Mouse (Mus musculus) liver, embryonic 13.5 days (tissue): Measurements from ENCODE around the gene Fabp2. TPM values are rescaled to one million over a fixed set of nuclear protein-coding genes. Genes with fewer than 3 reads are reported as not detected.
A peak's percentile ranks its signal among the peaks of the same experiment; 100 is the strongest.
"Not testable (repeated sequence)": the region's sequence is repeated elsewhere in the genome, so short reads cannot be mapped to it uniquely, and the experiment has no call there.

Source experiments
- ATAC-seq: fragments of 200-750 bp; cut with Nextera tagmentation; 2 replicates; pipeline ENCODE4 v1.8.0; 2017; ENCODE audit warnings: low read depth, mild to moderate bottlenecking, moderate number of reproducible peaks, moderate library complexity
- DNase-seq: peaks from one replicate; pipeline ENCODE4 v3.0.0; 2022
- H3K27ac ChIP-seq: fragments of 300-500 bp; sonication (generic); 2 replicates; pipeline ENCODE4 v1.5.1; 2015; ENCODE audit warnings: moderate library complexity, mild to moderate bottlenecking, inconsistent platforms
- H3K27me3 ChIP-seq: fragments of 300-500 bp; sonication (generic); 2 replicates; pipeline ENCODE4 v1.6.1; 2015; ENCODE audit warnings: mild to moderate bottlenecking, inconsistent platforms
- H3K36me3 ChIP-seq: fragments of 300-500 bp; sonication (generic); 2 replicates; pipeline ENCODE4 v1.6.1; 2015; ENCODE audit warnings: mild to moderate bottlenecking, inconsistent platforms
- H3K4me1 ChIP-seq: fragments of 300-500 bp; sonication (generic); replicated peaks from 2 replicates; pipeline ENCODE4 v1.6.1; 2015; ENCODE audit warnings: inconsistent platforms
- H3K4me2 ChIP-seq: fragments of 300-500 bp; sonication (generic); 2 replicates; pipeline ENCODE4 v1.6.1; 2015; ENCODE audit warnings: inconsistent platforms, mild to moderate bottlenecking, moderate library complexity
- H3K4me3 ChIP-seq: fragments of 300-500 bp; sonication (generic); replicated peaks from 2 replicates; pipeline ENCODE4 v1.5.1; 2015; ENCODE audit warnings: mild to moderate bottlenecking, inconsistent platforms
- H3K9ac ChIP-seq: fragments of 300-500 bp; sonication (generic); 2 replicates; pipeline ENCODE4 v1.6.1; 2015; ENCODE audit warnings: mild to moderate bottlenecking, inconsistent platforms
- H3K9me3 ChIP-seq: fragments of 300-500 bp; sonication (generic); replicated peaks from 2 replicates; pipeline ENCODE4 v1.6.1; 2016; ENCODE audit warnings: inconsistent platforms
- WGBS: fragments of 180-500 bp; shearing (Covaris S2); methylation state at CpG from one replicate; pipeline ENCODE4 v1.1.7; 2015; ENCODE audit not compliant: insufficient replicate concordance; 5-methylcytosine and 5-hydroxymethylcytosine counted together
- polyA plus RNA-seq: library from polyadenylated mRNA; unstranded; fragments of >200 nt; fragmentation: Nextera tagmentation; extraction: Ambion mirVana; gene quantifications from 2 replicates; pipeline ENCODE4 v1.2.1, GENCODE M21; 2015

Gene Fabp2
- polyA plus RNA-seq, 1 experiment from 2014 or later = 11.7 TPM

GRCm38 (mm10) chr3:122921676-122922527, 27.0 kb downstream of the Fabp2 start:
- ATAC-seq (no peak), DNase-seq (no peak)
- Histone ChIP-seq H3K4me1 (peaks cover 46% of the 10 kb centered on the region), H3K4me3 (no peak overlapping the region), H3K36me3 (peaks cover 10% of the 10 kb centered on the region), H3K27ac (no peak overlapping the region), H3K9ac (no peak overlapping the region), H3K4me2 (no peak overlapping the region), H3K9me3 (no peaks in the 10 kb centered on the region), H3K27me3 (no peaks in the 10 kb centered on the region)
- WGBS = 75% methylated on average over 8 of the region's 8 CpGs

- peaks cover 46% of the 10 kb centered on the region for H3K4me1 ChIP-seq
- peak overlapping the region; percentile 74 for H3K4me3 ChIP-seq
- ATAC-seq (no peak), DNase-seq (peak; percentile 32)
- H3K9me3 ChIP-seq = no peaks in the 10 kb centered on the region
- peak overlapping the region; percentile 79 for H3K4me2 ChIP-seq
- H3K9ac ChIP-seq = peak overlapping the region; percentile 81
- H3K27ac ChIP-seq = peak overlapping the region; percentile 91
- H3K36me3 ChIP-seq = peaks cover 14% of the 10 kb centered on the region
- no peaks in the 10 kb centered on the region for H3K27me3 ChIP-seq
- 35% methylated on average over 7 of the region's 7 CpGs for WGBS
These were observed 28.3 kb downstream of the Fabp2 start for GRCm38 (mm10) chr3:122923147-122923546.

- no peaks in the 10 kb centered on the region for H3K27me3 ChIP-seq
- WGBS = 1% methylated on average over 67 of the region's 68 CpGs
- H3K4me3 ChIP-seq = peak within 1 kb of the TSS; percentile 74
- ATAC-seq (peak; percentile 93), DNase-seq (peak; percentile 93)
- no peaks in the 10 kb centered on the region for H3K9me3 ChIP-seq
- peak within 1 kb of the TSS; percentile 91 for H3K27ac ChIP-seq
- H3K4me2 ChIP-seq = peak within 1 kb of the TSS; percentile 79
- H3K9ac ChIP-seq = peak within 1 kb of the TSS; percentile 81
- peaks cover 14% of the 10 kb centered on the region for H3K36me3 ChIP-seq
- H3K4me1 ChIP-seq = peaks cover 46% of the 10 kb centered on the region
These were observed 29.4 kb downstream of the Fabp2 start, which contains the start of gene 1810037I17Rik for GRCm38 (mm10) chr3:122924009-122924914. Gene 1810037I17Rik (plus strand): TSS chr3:122924203.

GRCm38 (mm10) chr3:122929723-122930122, 34.9 kb downstream of the Fabp2 start:
- Histone ChIP-seq H3K9ac (no peak overlapping the region), H3K27ac (no peak overlapping the region), H3K9me3 (no peaks in the 10 kb centered on the region), H3K36me3 (peaks cover 18% of the 10 kb centered on the region), H3K4me1 (peaks cover 12% of the 10 kb centered on the region), H3K4me2 (no peak overlapping the region), H3K27me3 (no peaks in the 10 kb centered on the region), H3K4me3 (no peak overlapping the region)
- no peak for DNase-seq
- WGBS = 86% methylated on average over 6 of the region's 6 CpGs
- ATAC-seq = no peak

- H3K36me3 ChIP-seq = peaks cover 8% of the 10 kb centered on the region
- no peaks in the 10 kb centered on the region for H3K9me3 ChIP-seq
- H3K27ac ChIP-seq = no peak overlapping the region
- no peak overlapping the region for H3K4me2 ChIP-seq
- DNase-seq (no peak), ATAC-seq (no peak)
- H3K9ac ChIP-seq = no peak overlapping the region
- H3K4me3 ChIP-seq = no peak overlapping the region
- no peaks in the 10 kb centered on the region for H3K27me3 ChIP-seq
- 74% methylated on average over 1 of the region's 1 CpGs for WGBS
- no peaks in the 10 kb centered on the region for H3K4me1 ChIP-seq
These were observed 37.6 kb downstream of the Fabp2 start for GRCm38 (mm10) chr3:122932466-122932865.

- H3K4me1 ChIP-seq, H3K9ac ChIP-seq, H3K9me3 ChIP-seq, H3K4me2 ChIP-seq, H3K36me3 ChIP-seq, DNase-seq, H3K4me3 ChIP-seq, ATAC-seq, H3K27ac ChIP-seq, H3K27me3 ChIP-seq: not testable (repeated sequence)
- 79% methylated on average over 13 of the region's 13 CpGs for WGBS
These were observed 42.3 kb downstream of the Fabp2 start for GRCm38 (mm10) chr3:122937176-122937575.

- H3K4me1 ChIP-seq = no peaks in the 10 kb centered on the region
- H3K4me2 ChIP-seq = no peak overlapping the region
- no peak for DNase-seq
- no peak overlapping the region for H3K9ac ChIP-seq
- H3K9me3 ChIP-seq = no peaks in the 10 kb centered on the region
- 0 out of 2 replicates have a peak, but pooled peaks cover 4% of the 10 kb centered on the region for H3K36me3 ChIP-seq
- WGBS = 66% methylated on average over 2 of the region's 2 CpGs
- H3K4me3 ChIP-seq = no peak overlapping the region
- no peak overlapping the region for H3K27ac ChIP-seq
- ATAC-seq = no peak
- H3K27me3 ChIP-seq = no peaks in the 10 kb centered on the region
These were observed 44.3 kb downstream of the Fabp2 start for GRCm38 (mm10) chr3:122939215-122939614.

GRCm38 (mm10) chr3:122943387-122943890, 48.6 kb downstream of the Fabp2 start:
- DNase-seq (no peak), ATAC-seq (no peak)
- no peak overlapping the region for H3K27ac ChIP-seq
- H3K4me1 ChIP-seq = no peaks in the 10 kb centered on the region
- 69% methylated on average over 6 of the region's 6 CpGs for WGBS
- no peak overlapping the region for H3K9ac ChIP-seq
- no peak overlapping the region for H3K4me3 ChIP-seq
- H3K9me3 ChIP-seq = no peaks in the 10 kb centered on the region
- no peaks in the 10 kb centered on the region for H3K27me3 ChIP-seq
- H3K36me3 ChIP-seq = peaks cover 4% of the 10 kb centered on the region; the same call in 1 of the 2 replicates
- no peak overlapping the region for H3K4me2 ChIP-seq

Other genes with a start within 250 kb of the Fabp2 start
- 1.5 TPM in 2 replicates for gene Pde5a, start 166.1 kb upstream of the Fabp2 start, polyA plus RNA-seq
- not detected in 2 replicates for gene Gm10959, start 24.3 kb downstream of the Fabp2 start, polyA plus RNA-seq
- 124 and 134 TPM in 2 replicates for gene 1810037I17Rik, start 29.1 kb downstream of the Fabp2 start, polyA plus RNA-seq
- 1.7 and 2.2 TPM in 2 replicates for gene Usp53, start 89.4 kb downstream of the Fabp2 start, polyA plus RNA-seq
- 0.45 and 0.61 TPM in 2 replicates for gene Myoz2, start 139.9 kb downstream of the Fabp2 start, polyA plus RNA-seq